9 mouse cellular contexts compared by ENCODE assay signal in the genomic region with DNA sequence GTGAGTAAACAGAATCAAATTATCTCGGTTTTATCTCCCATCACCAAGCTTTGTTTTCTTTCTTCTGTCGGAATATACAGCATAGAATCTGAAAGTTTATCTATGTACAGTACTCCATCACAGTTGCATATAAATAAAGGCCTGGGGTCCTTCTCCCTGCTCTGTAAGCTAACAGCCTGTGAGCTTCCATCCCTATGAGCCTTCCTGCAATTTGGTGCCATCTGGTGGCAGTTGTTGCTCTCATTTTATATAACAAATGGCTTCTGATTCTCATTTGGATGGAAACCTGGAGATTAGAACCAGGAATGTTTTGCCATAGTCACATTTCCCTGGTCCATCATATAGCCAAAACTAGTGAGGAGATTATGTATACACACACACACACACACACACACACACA.
DNase-seq lines count a peak whose midpoint lies in the region; ATAC-seq and TF ChIP-seq lines count a peak whose summit lies in the region.
"Had no signal": no experiment of that assay in that cellular context is flagged by ENCODE, and none has a peak within 500 bp of the region (broad histone marks: within the 10 kb centered on the region; RNA-seq: fewer than 3 reads in every experiment).

No protein-coding gene starts in this region.

- H3K27ac ChIP-seq in hindbrain, embryonic 10.5 days: no peak overlapping the region
- H3K27ac ChIP-seq in hindbrain, embryonic 13.5 days: no peak overlapping the region
- H3K27ac ChIP-seq in MEL (ENCODE audit: control insufficient read depth, low read depth, low read length): no peak overlapping the region
- H3K27ac ChIP-seq in cortical plate, adult 2 months (ENCODE audit: insufficient read depth, low read length): no peak overlapping the region
- no peak overlapping the region for H3K27ac ChIP-seq in hindbrain, embryonic 15.5 days (replicated peaks)
- H3K27ac ChIP-seq in limb, embryonic 14.5 days (replicated peaks; ENCODE audit: low read depth, low read length): no peak overlapping the region
- H3K27ac ChIP-seq: limb, embryonic 13.5 days had no signal

- H3K27me3 ChIP-seq in hindbrain, embryonic 10.5 days (ENCODE audit: insufficient read depth, poor library complexity, severe bottlenecking): no peaks in the 10 kb centered on the region
- no peaks in the 10 kb centered on the region for H3K27me3 ChIP-seq in hindbrain, embryonic 13.5 days
- no peaks in the 10 kb centered on the region for H3K27me3 ChIP-seq in MEL (ENCODE audit: control insufficient read depth in 1 of 2, insufficient read depth in 2 of 2, low read length in 2 of 2)
- H3K27me3 ChIP-seq in hindbrain, embryonic 15.5 days: no peaks in the 10 kb centered on the region
- no peaks in the 10 kb centered on the region for H3K27me3 ChIP-seq in limb, embryonic 14.5 days (ENCODE audit: control insufficient read depth, insufficient read depth, low read length)
- H3K27me3 ChIP-seq: limb, embryonic 13.5 days had no signal

- TF ChIP-seq POLR2A in MEL (IDR thresholded peaks at IDR 0.05; ENCODE audit: control insufficient read depth in 1 of 2, insufficient read depth in 1 of 2, low read depth in 1 of 2, low read length in 2 of 2, poor library complexity in 1 of 2): no peak
- TF ChIP-seq POLR2A in cortical plate, adult 2 months (IDR thresholded peaks at IDR 0.05; ENCODE audit: extremely low read depth, insufficient read depth, low read length): no peak
- no peak for TF ChIP-seq POLR2A in limb, embryonic 14.5 days (IDR thresholded peaks at IDR 0.05; ENCODE audit: borderline replicate concordance, extremely low read depth, insufficient read depth, insufficient read length)

- no peaks in the 10 kb centered on the region for H3K79me2 ChIP-seq in MEL (ENCODE audit: control insufficient read depth, insufficient read depth, low read length, poor library complexity)

- H3K9ac ChIP-seq in hindbrain, embryonic 13.5 days: no peak overlapping the region
- no peak overlapping the region for H3K9ac ChIP-seq in MEL (ENCODE audit: control insufficient read depth, low read depth, low read length, poor library complexity, severe bottlenecking)
- H3K9ac ChIP-seq in hindbrain, embryonic 15.5 days: no peak overlapping the region
- H3K9ac ChIP-seq in limb, embryonic 14.5 days (ENCODE audit: low read depth, low read length, severe bottlenecking): no peak overlapping the region
- H3K9ac ChIP-seq: limb, embryonic 13.5 days had no signal

- no peaks in the 10 kb centered on the region for H3K9me3 ChIP-seq in hindbrain, embryonic 10.5 days
- no peaks in the 10 kb centered on the region for H3K9me3 ChIP-seq in hindbrain, embryonic 13.5 days
- no peaks in the 10 kb centered on the region for H3K9me3 ChIP-seq in MEL (replicated peaks; ENCODE audit: insufficient read depth, low read length)
- H3K9me3 ChIP-seq in hindbrain, embryonic 15.5 days: no peaks in the 10 kb centered on the region
- no peaks in the 10 kb centered on the region for H3K9me3 ChIP-seq in limb, embryonic 14.5 days (ENCODE audit: control insufficient read depth, low read length)
- H3K9me3 ChIP-seq: limb, embryonic 13.5 days had no signal

- 41% methylated on average over 2 of the region's 2 CpGs for WGBS in hindbrain, embryonic 10.5 days
- 36% methylated on average over 2 of the region's 2 CpGs for WGBS in hindbrain, embryonic 13.5 days
- WGBS in hindbrain, embryonic 15.5 days: 30% methylated on average over 2 of the region's 2 CpGs
- 53% methylated on average over 2 of the region's 2 CpGs for WGBS in limb, embryonic 14.5 days

- DNase-seq in hindbrain, embryonic 10.5 days (ENCODE audit: low spot score): peak; percentile 37
- DNase-seq in MEL (ENCODE audit: low read depth, low spot score): peak; percentile 4
- peak; percentile 60 for DNase-seq in limb, embryonic 14.5 days (ENCODE audit: low spot score)
- no peak for DNase-seq in spleen, postnatal 36 days (ENCODE audit: low spot score in 2 of 2)
- no peak for DNase-seq in adrenal gland, postnatal 4 days (ENCODE audit: low spot score in 2 of 2)

- TF ChIP-seq CTCF in MEL (IDR thresholded peaks at IDR 0.05 in 2 of 3, conservative IDR thresholded peaks at IDR 0.05 in 1 of 3; ENCODE audit: control insufficient read depth in 1 of 3, insufficient read depth in 1 of 3, low read depth in 2 of 3, low read length in 3 of 3, poor library complexity in 1 of 3, severe bottlenecking in 1 of 3): peak in 1 of 3 experiments; percentile 12; a peak in 1 of 6 replicates
- TF ChIP-seq CTCF in cortical plate, adult 2 months (IDR thresholded peaks at IDR 0.05; ENCODE audit: extremely low read depth, insufficient read depth, low read length): peak; percentile 64

- TF ChIP-seq RAD21 in MEL (IDR thresholded peaks at IDR 0.05; ENCODE audit: low read depth, low read length): no peak

- no peak for TF ChIP-seq EP300 in MEL (IDR thresholded peaks at IDR 0.05; ENCODE audit: low read depth in 1 of 2, low read length in 2 of 2)

- no peak for ATAC-seq in hindbrain, embryonic 13.5 days (ENCODE audit: low FRiP score)
- 0 out of 2 replicates have a peak, but pooled peaks have one; percentile 63 for ATAC-seq in hindbrain, embryonic 15.5 days (ENCODE audit: low FRiP score, low read depth)
- no peak for ATAC-seq in limb, embryonic 14.5 days (ENCODE audit: low FRiP score, low read depth)

- H3K4me2 ChIP-seq in hindbrain, embryonic 13.5 days: no peak overlapping the region
- H3K4me2 ChIP-seq in hindbrain, embryonic 15.5 days: no peak overlapping the region
- no peak overlapping the region for H3K4me2 ChIP-seq in limb, embryonic 14.5 days (replicated peaks; ENCODE audit: low read depth, low read length, severe bottlenecking)
- H3K4me2 ChIP-seq: limb, embryonic 13.5 days had no signal

- H3K4me3 ChIP-seq in hindbrain, embryonic 10.5 days: no peak overlapping the region
- no peak overlapping the region for H3K4me3 ChIP-seq in hindbrain, embryonic 13.5 days
- no peak overlapping the region for H3K4me3 ChIP-seq in MEL (ENCODE audit: control insufficient read depth in 1 of 2, insufficient read depth in 1 of 2, low read depth in 2 of 2, low read length in 2 of 2)
- H3K4me3 ChIP-seq in cortical plate, adult 2 months (ENCODE audit: insufficient read depth, low read length): no peak overlapping the region
- no peak overlapping the region for H3K4me3 ChIP-seq in hindbrain, embryonic 15.5 days
- no peak overlapping the region for H3K4me3 ChIP-seq in limb, embryonic 14.5 days (replicated peaks; ENCODE audit: low read length)
- H3K4me3 ChIP-seq: limb, embryonic 13.5 days had no signal

- H3K4me1 ChIP-seq in hindbrain, embryonic 10.5 days (replicated peaks): no peaks in the 10 kb centered on the region
- H3K4me1 ChIP-seq in hindbrain, embryonic 13.5 days (replicated peaks): no peaks in the 10 kb centered on the region
- H3K4me1 ChIP-seq in MEL (ENCODE audit: control insufficient read depth in 1 of 2, insufficient read depth in 2 of 2, low read length in 2 of 2): no peaks in the 10 kb centered on the region
- no peaks in the 10 kb centered on the region for H3K4me1 ChIP-seq in cortical plate, adult 2 months (ENCODE audit: control insufficient read depth, insufficient read depth, low read length)
- no peaks in the 10 kb centered on the region for H3K4me1 ChIP-seq in hindbrain, embryonic 15.5 days (replicated peaks)
- no peaks in the 10 kb centered on the region for H3K4me1 ChIP-seq in limb, embryonic 14.5 days (ENCODE audit: control insufficient read depth, insufficient read depth, low read length)
- H3K4me1 ChIP-seq: limb, embryonic 13.5 days had no signal

- no peaks in the 10 kb centered on the region for H3K36me3 ChIP-seq in hindbrain, embryonic 10.5 days
- H3K36me3 ChIP-seq in hindbrain, embryonic 13.5 days: no peaks in the 10 kb centered on the region
- H3K36me3 ChIP-seq in MEL (ENCODE audit: control insufficient read depth in 1 of 2, insufficient read depth in 2 of 2, low read length in 2 of 2): no peaks in the 10 kb centered on the region
- no peaks in the 10 kb centered on the region for H3K36me3 ChIP-seq in hindbrain, embryonic 15.5 days
- no peaks in the 10 kb centered on the region for H3K36me3 ChIP-seq in limb, embryonic 14.5 days (ENCODE audit: control insufficient read depth, insufficient read depth, low read length)
- H3K36me3 ChIP-seq: limb, embryonic 13.5 days had no signal

TF ChIP-seq in MEL, 35 proteins besides CTCF, POLR2A, EP300 and RAD21:
- TF ChIP-seq SMC3 (IDR thresholded peaks at IDR 0.05; ENCODE audit: low read depth, low read length) (peak; percentile 29), JUND (IDR thresholded peaks at IDR 0.05; ENCODE audit: low read depth, low read length) (no peak)

Comparison
In these comparisons a context has a peak if more than half of its experiments do, and no peak if none do; other contexts are left out.
1. DNase-seq: peak in hindbrain, embryonic 10.5 days (single experiment), MEL (single experiment) and limb, embryonic 14.5 days (single experiment); none in spleen, postnatal 36 days (0 of 2) and adrenal gland, postnatal 4 days (0 of 2).